ENCODE assay signal across 30 mouse cellular contexts in the genomic region with DNA sequence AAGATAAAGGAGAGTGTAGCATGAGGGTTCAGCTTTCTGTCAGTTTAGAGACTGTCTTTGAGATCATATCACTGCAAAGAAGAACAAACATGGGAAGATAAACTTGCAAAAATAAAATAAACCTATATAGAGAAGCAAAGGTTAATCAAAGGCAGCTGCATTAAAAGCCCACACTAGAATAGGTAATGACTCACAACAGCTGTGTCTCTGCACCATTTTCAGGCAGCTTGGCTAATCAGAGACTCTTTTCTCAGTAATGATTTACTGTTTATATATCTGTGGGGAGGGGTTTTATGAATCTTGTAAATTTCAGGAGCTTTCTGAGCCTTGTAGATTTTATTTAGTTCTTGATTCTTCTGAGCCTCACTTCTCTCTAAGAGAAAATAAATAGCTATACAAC. TPM values are rescaled to one million over a fixed set of nuclear protein-coding genes. Genes with fewer than 3 reads are reported as not detected.
"Had no signal": no experiment of that assay in that cellular context is flagged by ENCODE, and none has a peak within 500 bp of the region (broad histone marks: within the 10 kb centered on the region; RNA-seq: fewer than 3 reads in every experiment).

No protein-coding gene starts in this region.

- H3K9me3 ChIP-seq: embryonic facial prominence, embryonic 10.5 days; embryonic facial prominence, embryonic 12.5 days; embryonic facial prominence, embryonic 13.5 days; embryonic facial prominence, embryonic 15.5 days; forebrain, embryonic 10.5 days; forebrain, embryonic 12.5 days; forebrain, embryonic 13.5 days; forebrain, embryonic 15.5 days; heart, embryonic 10.5 days had no signal

- H3K27me3 ChIP-seq: embryonic facial prominence, embryonic 12.5 days; embryonic facial prominence, embryonic 13.5 days; embryonic facial prominence, embryonic 15.5 days; forebrain, embryonic 12.5 days; forebrain, embryonic 13.5 days; forebrain, embryonic 15.5 days had no signal

- H3K27ac ChIP-seq: embryonic facial prominence, embryonic 10.5 days; embryonic facial prominence, embryonic 12.5 days; embryonic facial prominence, embryonic 13.5 days; embryonic facial prominence, embryonic 15.5 days; forebrain, embryonic 10.5 days; forebrain, embryonic 12.5 days; forebrain, embryonic 13.5 days; forebrain, embryonic 15.5 days; heart, adult 2 months; heart, embryonic 10.5 days had no signal

- H3K4me1 ChIP-seq: embryonic facial prominence, embryonic 10.5 days; embryonic facial prominence, embryonic 12.5 days; embryonic facial prominence, embryonic 13.5 days; embryonic facial prominence, embryonic 15.5 days; forebrain, embryonic 10.5 days; forebrain, embryonic 12.5 days; forebrain, embryonic 13.5 days; forebrain, embryonic 15.5 days had no signal

- DNase-seq: cerebellum, adult 8-10 months; cerebellum, adult 9-10 months; cerebellum, adult 9-11 months; cerebellum, postnatal 10 days; cerebellum, postnatal 14 days; cerebellum, postnatal 25 days; cerebellum, postnatal 36 days; embryo, embryonic 11 days; forebrain, postnatal 0 days; gastrocnemius, postnatal 10 days; gastrocnemius, postnatal 14 days; gastrocnemius, postnatal 25 days; gastrocnemius, postnatal 36 days; heart, adult 11 months; heart, adult 18-20 months; heart, adult 2 months had no signal

- H3K9ac ChIP-seq: embryonic facial prominence, embryonic 12.5 days; embryonic facial prominence, embryonic 13.5 days; embryonic facial prominence, embryonic 15.5 days; forebrain, embryonic 12.5 days; forebrain, embryonic 13.5 days; forebrain, embryonic 15.5 days; forebrain, postnatal 0 days had no signal

- H3K36me3 ChIP-seq: embryonic facial prominence, embryonic 10.5 days; embryonic facial prominence, embryonic 12.5 days; embryonic facial prominence, embryonic 13.5 days; embryonic facial prominence, embryonic 15.5 days; forebrain, embryonic 10.5 days; forebrain, embryonic 12.5 days; forebrain, embryonic 15.5 days; heart, embryonic 10.5 days had no signal

- H3K4me2 ChIP-seq: embryonic facial prominence, embryonic 12.5 days; embryonic facial prominence, embryonic 13.5 days; embryonic facial prominence, embryonic 15.5 days; forebrain, embryonic 12.5 days; forebrain, embryonic 13.5 days; forebrain, embryonic 15.5 days had no signal

- H3K4me3 ChIP-seq: embryonic facial prominence, embryonic 10.5 days; embryonic facial prominence, embryonic 12.5 days; embryonic facial prominence, embryonic 13.5 days; embryonic facial prominence, embryonic 15.5 days; erythroblast, embryonic 14.5 days; forebrain, embryonic 10.5 days; forebrain, embryonic 12.5 days; forebrain, embryonic 13.5 days; forebrain, embryonic 15.5 days; heart, adult 2 months; heart, embryonic 10.5 days had no signal

- ATAC-seq: forebrain, embryonic 13.5 days; forebrain, embryonic 14.5 days; forebrain, embryonic 15.5 days; forebrain, embryonic 16.5 days; forebrain, postnatal 0 days had no signal

RNA-seq across cellular contexts. Expression of a gene that starts 15.7 kb away (rescaled TPM):
- total RNA-seq: common myeloid progenitor, adult 5-6 weeks; granulocyte monocyte progenitor cell, adult 5-6 weeks had no signal
- polyA plus RNA-seq: erythroblast, embryonic 14.5 days had no signal
